Mouse (Mus musculus): ENCODE measurements around the gene Pih1d1. TPM values are rescaled to one million over a fixed set of nuclear protein-coding genes. Genes with fewer than 3 reads are reported as not detected.
A peak's percentile ranks its signal among the peaks of the same experiment; 100 is the strongest.

Gene Pih1d1
- total and polyA plus RNA-seq, 2 experiments from 2014 or later = 56.3 to 152 TPM

GRCm38 (mm10) chr7:45133446-45134159 lies 20.5 kb upstream of the Pih1d1 start:
- Histone ChIP-seq H3K4me1 (ENCODE audit: control insufficient read depth, insufficient read depth) (0 out of 2 replicates have a peak, but pooled peaks cover 8% of the 10 kb centered on the region), H3K4me2 (ENCODE audit: low read depth, low read length) (no peak overlapping the region), H3K27me3 (ENCODE audit: control insufficient read depth, insufficient read depth, low read length) (no peaks in the 10 kb centered on the region), H3K9ac (replicated peaks; ENCODE audit: low read depth, low read length) (no peak overlapping the region), H3K36me3 (replicated peaks; ENCODE audit: control insufficient read depth, insufficient read depth, low read length) (no peaks in the 10 kb centered on the region), H3K27ac (ENCODE audit: low read depth) (no peak overlapping the region), H3K9me3 (replicated peaks; ENCODE audit: control insufficient read depth, low read length) (no peaks in the 10 kb centered on the region), H3K4me3 (ENCODE audit: low read depth, low read length) (no peak overlapping the region)
- TF ChIP-seq CTCF (IDR thresholded peaks at IDR 0.05; ENCODE audit: low read depth) (0 out of 2 replicates have a peak, but pooled peaks have one; percentile 8), EP300 (IDR thresholded peaks at IDR 0.05; ENCODE audit: low read depth) (no peak)
- DNase-seq (ENCODE audit: low spot score) (no peak), ATAC-seq (ENCODE audit: insufficient read depth, low read depth) (no peak)
- WGBS = 82% methylated on average over 8 of the region's 8 CpGs

GRCm38 (mm10) chr7:45134544-45135026 lies 19.5 kb upstream of the Pih1d1 start:
- DNase-seq (ENCODE audit: low spot score) (no peak), ATAC-seq (ENCODE audit: insufficient read depth, low read depth) (no peak)
- no peaks in the 10 kb centered on the region for H3K27me3 ChIP-seq (ENCODE audit: control insufficient read depth, insufficient read depth, low read length)
- no peak overlapping the region for H3K27ac ChIP-seq (ENCODE audit: low read depth)
- TF ChIP-seq EP300 (IDR thresholded peaks at IDR 0.05; ENCODE audit: low read depth) (no peak), CTCF (IDR thresholded peaks at IDR 0.05; ENCODE audit: low read depth) (no peak)
- H3K9me3 ChIP-seq (replicated peaks; ENCODE audit: control insufficient read depth, low read length) = no peaks in the 10 kb centered on the region
- no peak overlapping the region for H3K9ac ChIP-seq (replicated peaks; ENCODE audit: low read depth, low read length)
- 21% methylated on average over 12 of the region's 12 CpGs for WGBS
- H3K4me3 ChIP-seq (ENCODE audit: low read depth, low read length) = no peak overlapping the region
- no peaks in the 10 kb centered on the region for H3K36me3 ChIP-seq (replicated peaks; ENCODE audit: control insufficient read depth, insufficient read depth, low read length)
- H3K4me2 ChIP-seq (ENCODE audit: low read depth, low read length) = no peak overlapping the region
- H3K4me1 ChIP-seq (ENCODE audit: control insufficient read depth, insufficient read depth) = 0 out of 2 replicates have a peak, but pooled peaks cover 4% of the 10 kb centered on the region

GRCm38 (mm10) chr7:45135370-45135769 lies 18.7 kb upstream of the Pih1d1 start:
- H3K36me3 ChIP-seq (replicated peaks; ENCODE audit: control insufficient read depth, insufficient read depth, low read length) = no peaks in the 10 kb centered on the region
- no peaks in the 10 kb centered on the region for H3K9me3 ChIP-seq (replicated peaks; ENCODE audit: control insufficient read depth, low read length)
- no peaks in the 10 kb centered on the region for H3K27me3 ChIP-seq (ENCODE audit: control insufficient read depth, insufficient read depth, low read length)
- H3K27ac ChIP-seq (ENCODE audit: low read depth) = no peak overlapping the region
- no peak overlapping the region for H3K9ac ChIP-seq (replicated peaks; ENCODE audit: low read depth, low read length)
- WGBS = 71% methylated on average over 3 of the region's 3 CpGs
- TF ChIP-seq CTCF (IDR thresholded peaks at IDR 0.05; ENCODE audit: low read depth) (no peak), EP300 (IDR thresholded peaks at IDR 0.05; ENCODE audit: low read depth) (no peak)
- no peaks in the 10 kb centered on the region; the same call in 1 of the 2 replicates for H3K4me1 ChIP-seq (ENCODE audit: control insufficient read depth, insufficient read depth)
- no peak for DNase-seq (ENCODE audit: low spot score)
- H3K4me2 ChIP-seq (ENCODE audit: low read depth, low read length) = peak overlapping the region; percentile 79; the same call in 1 of the 2 replicates
- no peak for ATAC-seq (ENCODE audit: insufficient read depth, low read depth)
- peak overlapping the region; percentile 61; the same call in 1 of the 2 replicates for H3K4me3 ChIP-seq (ENCODE audit: low read depth, low read length)

GRCm38 (mm10) chr7:45135993-45136567 lies 18.0 kb upstream of the Pih1d1 start, which contains the start of the genes Gm45713 and Flt3l:
TSS of gene Gm45713 (minus strand) at chr7:45136231.
TSS of gene Flt3l (minus strand) at chr7:45136432.
- Histone ChIP-seq H3K9ac (replicated peaks; ENCODE audit: low read depth, low read length) (peak within 1 kb of the TSS; percentile 59), H3K4me2 (ENCODE audit: low read depth, low read length) (peak within 1 kb of the TSS; percentile 79), H3K27ac (ENCODE audit: low read depth) (peak within 1 kb of the TSS; percentile 32; the same call in 1 of the 2 replicates), H3K4me3 (ENCODE audit: low read depth, low read length) (peak within 1 kb of the TSS; percentile 61), H3K9me3 (replicated peaks; ENCODE audit: control insufficient read depth, low read length) (no peaks in the 10 kb centered on the region), H3K27me3 (ENCODE audit: control insufficient read depth, insufficient read depth, low read length) (no peaks in the 10 kb centered on the region), H3K36me3 (replicated peaks; ENCODE audit: control insufficient read depth, insufficient read depth, low read length) (no peaks in the 10 kb centered on the region), H3K4me1 (ENCODE audit: control insufficient read depth, insufficient read depth) (no peaks in the 10 kb centered on the region; the same call in 1 of the 2 replicates)
- ATAC-seq (ENCODE audit: insufficient read depth, low read depth) (peak; percentile 84), DNase-seq (ENCODE audit: low spot score) (peak; percentile 88)
- peak; percentile 95 for TF ChIP-seq CTCF (IDR thresholded peaks at IDR 0.05; ENCODE audit: low read depth)
- no peak for TF ChIP-seq EP300 (IDR thresholded peaks at IDR 0.05; ENCODE audit: low read depth)
- 2% methylated on average over 29 of the region's 29 CpGs for WGBS

- Histone ChIP-seq H3K4me1 (ENCODE audit: control insufficient read depth, insufficient read depth) (no peaks in the 10 kb centered on the region; the same call in 1 of the 2 replicates), H3K4me2 (ENCODE audit: low read depth, low read length) (no peak overlapping the region), H3K9ac (replicated peaks; ENCODE audit: low read depth, low read length) (no peak overlapping the region), H3K36me3 (replicated peaks; ENCODE audit: control insufficient read depth, insufficient read depth, low read length) (0 out of 2 replicates have a peak, but pooled peaks cover 1% of the 10 kb centered on the region), H3K27ac (ENCODE audit: low read depth) (no peak overlapping the region), H3K4me3 (ENCODE audit: low read depth, low read length) (no peak overlapping the region), H3K9me3 (replicated peaks; ENCODE audit: control insufficient read depth, low read length) (no peaks in the 10 kb centered on the region), H3K27me3 (ENCODE audit: control insufficient read depth, insufficient read depth, low read length) (no peaks in the 10 kb centered on the region)
- DNase-seq (ENCODE audit: low spot score) (no peak), ATAC-seq (ENCODE audit: insufficient read depth, low read depth) (no peak)
- 58% methylated on average over 12 of the region's 12 CpGs for WGBS
- TF ChIP-seq CTCF (IDR thresholded peaks at IDR 0.05; ENCODE audit: low read depth) = no peak
These were observed 16.7 kb upstream of the Pih1d1 start for GRCm38 (mm10) chr7:45137171-45138006.

Measured in heart, postnatal 0 days (tissue).